Mouse (Mus musculus) left cerebral cortex, adult 18-20 months (tissue): ENCODE data around the gene Nxnl2. TPM values are rescaled to one million over a fixed set of nuclear protein-coding genes. Genes with fewer than 3 reads are reported as not detected.

Experiments used
- microRNA-seq, 2 experiments: library from miRNA; unstranded; fragments of <30 nt; microRNA quantifications; one replicate each; pipeline ENCODE4 v1.2.0; 2021
- total RNA-seq, 2 experiments: library from RNA; stranded (reverse); gene quantifications; 2 replicates each; pipeline ENCODE4 v1.2.3; 2021

The Nxnl2 gene
- total RNA-seq, 2 experiments from 2014 or later: 0.26 TPM; not detected in 1

Small RNAs within 50 kb of the gene (microRNA-seq; reads per million reads assigned to microRNA genes)
- 0 reads per million in 2 experiments for gene Gm44341

Other genes with a start within 250 kb of the Nxnl2 start
- 100 to 1,000 TPM; 171 to 183 TPM for gene Spin1, start 70.1 kb upstream of the Nxnl2 start, total RNA-seq
- gene S1pr3, start 237.6 kb downstream of the Nxnl2 start, total RNA-seq: 1 to 10 TPM; 6.7 to 7.3 TPM